Mouse (Mus musculus) small intestine, adult 2 months (tissue): ENCODE measurements at regions not wholly inside any gene's neighbourhood (a gene's known extent, or its start where the extent isn't known, plus 50 kb on each side); places are given as distances from the start of the nearest gene placed in this dataset.

ENCODE experiments used
- CTCF ChIP-seq: fragments of 200-500 bp; IDR thresholded peaks from 2 replicates; pipeline ENCODE4 v1.5.1; 2012; ENCODE audit warnings: low read depth, mild to moderate bottlenecking, control low read depth, inconsistent platforms, low read length, moderate library complexity, mixed read lengths; ENCODE audit not compliant: insufficient replicate concordance, insufficient read length; ENCODE audit errors: extremely low read depth
- POLR2A ChIP-seq: fragments of 200-500 bp; IDR thresholded peaks from 2 replicates; pipeline ENCODE4 v1.6.1; 2012; ENCODE audit warnings: low read depth, mild to moderate bottlenecking, control low read depth, inconsistent platforms, low read length, moderate library complexity

DNA sequence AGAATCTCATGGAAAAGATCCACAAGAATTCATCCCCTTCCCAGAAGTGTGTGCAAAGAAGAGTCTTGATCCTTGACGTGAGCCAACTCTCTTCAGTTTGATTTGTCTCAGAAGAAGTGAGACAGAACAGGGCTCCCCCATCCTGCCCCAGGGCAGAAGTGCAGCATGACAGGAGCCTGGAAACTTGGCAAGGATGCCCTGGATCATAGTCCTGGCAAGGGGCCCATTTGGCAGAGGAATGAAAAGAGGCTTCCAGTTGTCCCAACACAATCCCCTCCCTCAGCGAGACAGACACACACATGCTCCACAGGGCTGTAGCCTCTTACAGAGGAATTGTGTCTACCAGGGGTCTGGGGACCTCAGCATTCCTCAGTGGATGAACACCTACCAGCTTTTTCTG lies 102.7 kb downstream of the Ptpn20 start:
- TF ChIP-seq CTCF (no peak), POLR2A (no peak)
